Mouse (Mus musculus): ENCODE results near the gene Cacna2d2.

Cacna2d2 gene

DNA sequence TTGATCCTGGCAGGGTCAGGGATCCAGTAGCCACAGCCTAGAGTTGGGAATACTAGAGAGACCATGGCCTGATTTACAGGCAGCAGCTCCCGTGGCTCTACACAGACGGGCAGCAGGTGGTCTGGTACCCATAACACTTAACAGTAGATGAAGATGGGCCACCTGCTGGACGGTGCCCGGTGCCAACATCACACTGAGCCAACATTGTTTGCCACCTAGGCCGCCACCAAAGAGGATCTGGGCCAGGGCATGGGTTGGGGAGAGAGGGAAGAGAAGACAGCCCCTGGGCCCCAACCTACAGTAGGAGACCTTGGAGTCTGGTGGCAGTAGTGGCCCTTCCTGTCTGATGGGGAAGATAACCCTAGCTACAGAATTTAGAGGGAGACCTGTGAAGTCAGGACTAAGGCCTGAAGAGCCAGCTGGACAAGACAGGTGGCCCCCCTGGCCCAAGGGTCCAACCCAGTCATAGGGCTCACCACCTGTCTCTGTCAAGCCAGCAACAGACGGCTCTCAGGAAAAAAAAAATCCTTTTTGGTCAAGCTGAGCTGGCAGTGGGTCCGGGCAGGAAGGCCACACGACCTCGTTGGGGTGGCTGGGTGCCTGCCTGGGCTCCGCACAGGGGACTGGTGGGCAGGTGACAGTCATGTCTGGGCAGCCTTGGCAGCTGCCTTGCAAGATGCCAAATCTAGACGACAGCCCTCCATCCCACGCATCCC, 102.9 kb downstream of the Cacna2d2 start:
- no peak for DNase-seq

DNA sequence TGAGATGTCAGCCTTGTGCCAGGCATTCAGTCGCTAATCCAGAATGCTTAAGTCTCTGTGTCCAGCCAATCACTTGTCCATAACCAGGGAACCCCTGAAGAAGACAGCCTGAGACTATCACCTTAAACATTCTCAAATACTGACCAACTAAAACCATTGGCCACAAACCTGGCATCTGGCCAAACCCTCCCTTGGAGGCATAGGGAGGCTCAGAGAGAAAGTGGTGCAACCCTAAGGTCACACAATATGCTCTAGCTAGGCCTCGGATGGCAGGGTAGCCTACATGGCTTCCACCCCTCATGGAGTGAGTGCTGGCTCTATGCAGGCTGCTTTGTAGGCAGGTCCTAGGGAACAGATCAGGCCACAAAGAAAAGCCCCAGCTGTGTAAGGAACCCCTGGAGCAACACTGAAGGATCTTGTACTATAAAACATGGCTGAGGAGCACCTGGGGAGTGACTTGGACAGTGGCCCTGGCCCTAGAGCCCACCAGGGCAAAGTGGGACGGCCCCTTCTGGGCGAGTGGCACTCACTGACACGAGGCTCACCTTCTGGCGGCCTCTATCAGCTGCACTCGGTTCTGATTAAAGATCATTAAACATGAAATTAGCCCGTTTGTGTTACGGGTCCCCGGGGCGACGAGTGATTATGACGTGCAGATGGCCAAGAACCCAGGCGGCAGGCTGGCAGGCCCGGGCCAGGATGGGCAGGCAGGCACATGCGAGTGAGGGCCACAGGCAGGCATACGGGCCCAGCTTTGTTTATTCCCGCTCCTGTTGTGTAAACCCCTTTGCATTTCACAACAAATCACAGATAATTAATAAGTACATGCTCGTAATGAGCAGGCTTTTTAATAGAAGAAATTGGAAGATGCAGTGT, 105.5 kb downstream of the Cacna2d2 start:
- no peak for DNase-seq

- DNase-seq = no peak
These were observed 108.9 kb downstream of the Cacna2d2 start for GRCm38 (mm10) chr9:107508266-107508665.

DNA sequence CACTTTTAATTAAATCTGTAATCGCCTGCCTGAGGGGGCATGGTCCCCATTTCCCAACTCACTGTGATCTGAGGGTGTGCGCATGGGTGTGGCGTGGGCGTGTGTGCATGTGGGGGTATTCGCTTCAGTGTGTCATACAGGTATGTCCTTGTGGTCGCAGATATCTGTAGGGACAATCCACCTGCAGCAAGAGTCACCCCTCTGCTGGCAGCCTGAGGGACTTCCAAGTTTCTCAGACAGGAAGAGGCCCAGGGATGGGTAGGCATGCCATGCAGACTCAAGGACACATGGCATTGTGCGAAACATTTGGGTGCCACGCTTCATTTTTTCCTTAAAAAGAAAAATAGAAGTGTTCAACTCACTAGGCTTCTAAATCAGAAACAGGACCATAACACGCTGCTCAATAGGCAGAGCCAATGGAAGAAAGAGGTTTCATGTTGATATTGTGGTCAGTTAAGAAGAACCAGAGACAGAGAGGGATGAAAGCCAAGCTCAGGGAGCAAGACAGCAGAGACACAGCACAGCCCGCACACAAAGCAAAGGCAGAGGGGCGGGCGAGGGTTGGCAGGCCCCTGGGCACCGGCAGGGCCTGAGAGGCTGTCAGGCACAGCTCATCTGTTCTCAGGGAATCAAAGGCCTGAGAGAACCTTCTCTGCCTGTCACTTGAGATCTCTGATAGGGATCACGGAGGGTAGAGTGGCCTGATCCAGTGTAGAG, 111.1 kb downstream of the Cacna2d2 start:
- DNase-seq = no peak

- no peak for DNase-seq
These were observed 112.0 kb downstream of the Cacna2d2 start for GRCm38 (mm10) chr9:107511436-107511835.

- DNase-seq = no peak
These were observed 112.9 kb downstream of the Cacna2d2 start for GRCm38 (mm10) chr9:107512326-107512725.

GRCm38 (mm10) chr9:107514303-107514955, 115.0 kb downstream of the Cacna2d2 start:
- DNase-seq = peak; percentile 92

DNA sequence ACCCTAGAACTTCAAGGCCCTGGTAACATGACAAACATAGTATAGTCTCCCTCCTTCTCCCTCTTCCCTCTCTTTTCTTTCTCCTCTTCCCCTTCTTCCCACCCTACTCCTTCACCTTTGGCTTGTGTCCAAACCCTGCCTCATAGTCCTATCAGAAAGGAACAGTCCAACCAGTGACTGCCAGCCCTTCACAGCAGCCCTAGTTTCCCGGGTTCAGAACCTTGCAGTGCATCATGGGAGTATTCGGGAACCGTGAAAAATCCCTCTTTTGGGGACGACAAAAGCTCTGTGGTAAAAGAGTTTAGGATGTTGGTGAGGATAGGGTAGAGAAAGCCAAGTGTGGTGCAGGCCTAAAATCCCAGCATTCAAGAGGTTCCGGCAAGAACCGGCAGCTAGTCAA, 120.9 kb downstream of the Cacna2d2 start:
- DNase-seq = no peak

DNA sequence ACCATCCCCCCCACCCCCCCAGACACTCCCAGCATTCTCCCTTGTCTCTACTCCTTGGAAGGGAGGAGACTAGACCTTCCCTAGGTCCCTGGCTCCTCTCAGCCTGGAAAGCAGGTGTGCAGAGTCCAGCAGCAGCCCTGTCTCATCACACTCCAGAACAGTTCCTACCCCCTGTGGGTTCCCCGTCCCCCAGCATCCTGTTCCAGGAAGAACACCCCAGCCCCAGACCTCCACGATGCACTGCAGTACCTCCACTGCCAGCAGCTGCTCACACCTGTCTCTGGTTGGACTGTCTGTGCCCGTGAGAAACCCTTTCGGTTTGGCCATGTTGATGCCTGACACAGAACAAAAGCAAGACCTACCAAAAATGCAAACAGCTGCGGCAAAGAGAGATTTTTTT, 121.8 kb downstream of the Cacna2d2 start:
- DNase-seq = no peak

- no peak for DNase-seq
These were observed 122.4 kb downstream of the Cacna2d2 start for GRCm38 (mm10) chr9:107521711-107522399.

DNA sequence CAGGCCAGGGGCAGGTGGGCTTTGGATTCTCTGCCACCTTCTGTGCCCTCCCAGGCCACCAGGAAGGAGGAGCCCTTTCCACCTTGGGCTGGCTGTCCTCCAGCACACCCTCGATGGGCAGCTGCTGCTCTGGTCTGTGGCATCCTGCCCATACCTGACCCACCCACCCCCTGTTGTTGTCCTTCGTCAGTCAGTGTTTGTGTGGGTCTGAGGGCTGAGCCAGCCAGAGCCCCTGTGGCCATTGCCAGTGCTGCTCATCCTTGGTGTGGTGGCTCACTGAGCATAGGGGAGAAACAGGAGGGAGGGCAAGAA, 122.9 kb downstream of the Cacna2d2 start:
- DNase-seq = no peak

- peak; percentile 90 for DNase-seq
These were observed 127.0 kb downstream of the Cacna2d2 start for GRCm38 (mm10) chr9:107526198-107527026.

GRCm38 (mm10) chr9:107533791-107534407, 134.5 kb downstream of the Cacna2d2 start, which contains the start of gene Tmem115:
TSS of gene Tmem115 (plus strand) at chr9:107533945.
- peak; percentile 95 for DNase-seq

DNA sequence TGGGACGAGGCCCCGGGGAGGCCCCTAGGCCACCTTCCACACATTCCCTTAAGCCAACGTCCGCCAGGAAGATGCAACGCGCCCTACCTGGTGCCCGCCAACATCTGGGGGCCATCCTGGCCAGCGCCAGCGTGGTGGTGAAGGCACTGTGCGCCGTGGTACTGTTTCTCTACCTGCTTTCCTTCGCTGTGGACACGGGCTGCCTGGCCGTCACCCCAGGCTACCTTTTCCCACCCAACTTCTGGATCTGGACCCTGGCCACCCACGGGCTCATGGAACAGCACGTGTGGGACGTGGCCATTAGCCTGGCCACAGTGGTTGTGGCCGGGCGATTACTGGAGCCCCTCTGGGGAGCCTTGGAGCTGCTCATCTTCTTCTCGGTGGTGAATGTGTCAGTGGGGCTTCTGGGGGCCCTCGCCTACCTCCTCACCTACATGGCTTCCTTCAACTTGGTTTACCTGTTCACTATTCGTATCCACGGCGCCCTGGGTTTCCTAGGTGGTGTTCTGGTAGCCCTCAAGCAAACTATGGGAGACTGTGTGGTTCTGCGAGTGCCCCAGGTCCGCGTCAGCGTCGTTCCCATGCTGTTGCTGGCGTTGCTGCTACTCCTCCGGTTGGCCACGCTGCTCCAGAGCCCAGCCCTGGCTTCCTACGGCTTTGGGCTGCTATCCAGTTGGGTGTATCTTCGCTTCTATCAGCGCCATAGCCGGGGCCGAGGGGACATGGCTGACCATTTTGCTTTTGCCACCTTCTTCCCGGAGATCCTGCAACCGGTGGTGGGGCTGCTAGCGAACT, 135.2 kb downstream of the Cacna2d2 start:
- DNase-seq = peak; percentile 60

DNA sequence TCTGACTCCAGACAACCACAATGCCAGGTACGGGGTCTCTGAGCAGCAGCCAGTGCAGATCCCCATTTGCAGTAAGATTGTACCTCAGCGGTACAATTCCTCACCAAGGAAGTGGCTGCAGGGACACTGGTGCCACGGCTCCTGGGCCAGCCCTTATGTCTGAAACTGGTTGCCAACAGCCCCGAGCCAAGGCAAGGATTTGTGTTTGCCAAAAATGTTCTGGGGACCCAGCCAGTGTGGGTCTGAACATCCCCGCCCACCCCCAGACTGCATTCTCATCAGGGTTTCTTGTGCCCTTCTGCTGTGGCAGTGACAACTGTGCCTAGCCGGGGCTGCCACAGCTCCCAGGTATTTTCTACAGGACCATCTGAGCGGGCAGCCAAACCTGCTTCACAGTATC, 138.8 kb downstream of the Cacna2d2 start:
- DNase-seq = no peak

DNA sequence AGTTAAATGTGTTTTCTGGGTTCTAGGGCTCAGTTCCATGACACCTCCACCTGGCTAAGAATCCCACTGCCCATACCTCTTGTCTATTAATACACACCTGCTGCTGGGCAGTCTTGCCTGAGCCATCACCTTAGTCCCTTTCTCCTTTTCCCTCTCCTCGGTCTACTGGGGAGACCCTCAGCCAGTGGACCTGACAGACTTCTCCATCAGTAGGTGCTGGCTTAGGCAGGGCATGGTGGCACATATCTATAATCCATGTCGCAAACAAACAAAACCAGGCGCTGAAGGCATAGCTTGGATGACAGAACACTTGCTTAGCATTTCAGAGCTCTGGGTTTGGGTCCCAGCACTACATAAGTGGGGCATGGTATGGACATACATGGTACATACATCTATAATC, 139.3 kb downstream of the Cacna2d2 start:
- no peak for DNase-seq

GRCm38 (mm10) chr9:107539940-107540339, 140.5 kb downstream of the Cacna2d2 start:
- DNase-seq = no peak

DNA sequence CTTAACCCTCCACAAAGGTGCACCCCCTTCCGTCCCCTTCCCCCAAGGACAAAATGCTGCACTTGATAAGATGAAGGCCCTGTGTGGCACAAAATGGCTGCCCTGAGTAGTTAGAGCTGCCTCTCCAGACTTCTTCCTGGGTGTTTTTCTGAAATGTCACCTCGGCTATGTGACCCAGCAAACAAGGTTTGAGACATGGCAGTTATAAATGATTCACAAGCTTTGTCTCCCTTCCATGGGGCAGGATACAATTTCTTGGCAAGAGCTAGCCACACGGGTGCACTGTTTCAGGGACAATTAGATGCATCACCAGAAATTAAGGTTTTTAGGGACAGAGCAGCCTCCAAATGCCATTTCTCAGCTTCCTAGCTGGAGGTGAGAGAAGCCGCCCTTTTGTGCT, 141.0 kb downstream of the Cacna2d2 start:
- DNase-seq = no peak

DNA sequence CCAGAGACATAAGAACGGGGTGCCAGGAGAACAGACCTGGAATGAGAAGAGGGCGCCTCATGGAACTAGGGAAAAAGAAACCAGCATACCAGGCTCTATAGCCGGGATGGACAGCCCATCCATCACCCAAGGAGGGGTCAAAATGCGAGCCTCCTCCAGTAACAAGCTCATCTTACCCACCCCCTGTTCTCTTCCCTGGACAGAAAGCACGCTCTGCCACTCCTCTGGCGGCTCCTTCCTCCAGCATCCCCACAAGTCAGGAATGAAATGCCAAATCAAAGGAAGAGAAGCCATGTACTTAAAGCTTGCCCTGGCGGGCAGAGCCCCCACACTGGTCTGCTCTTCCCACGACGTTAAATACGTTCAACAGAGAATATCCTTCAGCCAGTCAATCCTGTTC, 141.6 kb downstream of the Cacna2d2 start:
- no peak for DNase-seq
